Mouse (Mus musculus) CH12.LX (cell line): ENCODE measurements at regions not wholly inside any gene's neighbourhood (a gene's known extent, or its start where the extent isn't known, plus 50 kb on each side); places are given as distances from the start of the nearest gene placed in this dataset.

Experiments used
- DNase-seq: peaks from one replicate; pipeline ENCODE4 v3.0.0-alpha.2; 2013; ENCODE audit errors: extremely low read depth
- H3K27ac ChIP-seq: 2 replicates; pipeline ENCODE4 v1.5.1; 2012; ENCODE audit warnings: low read depth, mild to moderate bottlenecking, control low read depth, moderate library complexity; ENCODE audit not compliant: insufficient read depth
- H3K27me3 ChIP-seq: replicated peaks from 2 replicates; pipeline ENCODE3; 2012; ENCODE audit warnings: inconsistent platforms
- H3K36me3 ChIP-seq, 2 experiments: replicated peaks in 1 of 2; 2 replicates each; pipeline versions ENCODE3 to v1.6.1; 2012; ENCODE audit warnings: inconsistent platforms in 1 of 2, low read length in 1 of 2, mild to moderate bottlenecking in 1 of 2, mixed read lengths in 1 of 2, moderate library complexity in 1 of 2; ENCODE audit not compliant: control insufficient read depth in 1 of 2, insufficient read depth in 1 of 2
- H3K4me1 ChIP-seq, 2 experiments: 2 replicates each; pipeline ENCODE4 v1.6.1; 2012; ENCODE audit warnings: inconsistent platforms in 1 of 2, moderate library complexity in 1 of 2; ENCODE audit not compliant: insufficient read depth in 2 of 2, control insufficient read depth in 1 of 2
- H3K4me2 ChIP-seq: 2 replicates; pipeline ENCODE4 v1.6.1; 2012; ENCODE audit warnings: low read depth, mild to moderate bottlenecking, control low read depth; ENCODE audit not compliant: poor library complexity, insufficient read depth, severe bottlenecking
- H3K4me3 ChIP-seq, 3 experiments: fragments of 150-350 bp in 1 of 3; sonication (generic) in 1 of 3; replicated peaks in 1 of 3; 2 replicates each; pipeline versions ENCODE3 to v1.5.1; 2011 to 2012; ENCODE audit warnings: low read depth in 2 of 3, low read length in 2 of 3, mild to moderate bottlenecking in 2 of 3, moderate library complexity in 2 of 3, control low read depth in 1 of 3, improper control_type of control experiment in 1 of 3, inconsistent platforms in 1 of 3, mixed read lengths in 1 of 3; ENCODE audit not compliant: poor library complexity in 1 of 3
- H3K79me2 ChIP-seq: replicated peaks from 2 replicates; pipeline ENCODE4 v1.6.1; 2012; ENCODE audit warnings: mild to moderate bottlenecking, moderate library complexity; ENCODE audit not compliant: control insufficient read depth, poor library complexity, insufficient read depth, severe bottlenecking; ENCODE audit errors: extremely low read depth
- H3K9ac ChIP-seq: 2 replicates; pipeline ENCODE4 v1.6.1; 2012; ENCODE audit warnings: low read depth, mild to moderate bottlenecking, control low read depth, moderate library complexity; ENCODE audit not compliant: insufficient read depth
- H3K9me3 ChIP-seq: replicated peaks from 2 replicates; pipeline ENCODE3; 2012; ENCODE audit warnings: low read length, inconsistent platforms, mixed read lengths
- BHLHE40 ChIP-seq: IDR thresholded peaks from 2 replicates; pipeline ENCODE4 v1.6.1; 2011; ENCODE audit warnings: mild to moderate bottlenecking, low read depth, low read length, improper control_type of control experiment
- CTCF ChIP-seq, 2 experiments: IDR thresholded peaks in 1 of 2; conservative IDR thresholded peaks in 1 of 2; 2 replicates each; pipeline ENCODE4 v1.5.1; 2011 to 2012; ENCODE audit warnings: low read depth in 2 of 2, low read length in 2 of 2, improper control_type of control experiment in 1 of 2, inconsistent platforms in 1 of 2, mild to moderate bottlenecking in 1 of 2, moderate library complexity in 1 of 2
- ELF1 ChIP-seq: IDR thresholded peaks from 2 replicates; pipeline ENCODE4 v1.6.1; 2014; ENCODE audit warnings: low read depth, mild to moderate bottlenecking, inconsistent platforms, low read length, improper control_type of control experiment
- EP300 ChIP-seq: IDR thresholded peaks from 2 replicates; pipeline ENCODE4 v1.6.1; 2011; ENCODE audit warnings: low read length, improper control_type of control experiment
- GABPA ChIP-seq: IDR thresholded peaks from 2 replicates; pipeline ENCODE4 v1.6.1; 2012; ENCODE audit warnings: low read depth, low read length, improper control_type of control experiment, inconsistent platforms; ENCODE audit not compliant: insufficient replicate concordance
- IRF4 ChIP-seq: IDR thresholded peaks from 2 replicates; pipeline ENCODE4 v1.6.1; 2014; ENCODE audit warnings: low read depth, mild to moderate bottlenecking, inconsistent platforms, low read length, improper control_type of control experiment
- JUN ChIP-seq: IDR thresholded peaks from 2 replicates; pipeline ENCODE4 v1.6.1; 2011; ENCODE audit warnings: low read depth, mild to moderate bottlenecking, low read length, improper control_type of control experiment, moderate library complexity; ENCODE audit not compliant: insufficient read depth
- MAFK ChIP-seq: IDR thresholded peaks from 2 replicates; pipeline ENCODE4 v1.6.1; 2011; ENCODE audit warnings: low read length, improper control_type of control experiment; ENCODE audit not compliant: insufficient replicate concordance
- MAX ChIP-seq: IDR thresholded peaks from 2 replicates; pipeline ENCODE4 v1.6.1; 2011; ENCODE audit warnings: low read length, improper control_type of control experiment
- MAZ ChIP-seq: IDR thresholded peaks from 2 replicates; pipeline ENCODE4 v1.6.1; 2012; ENCODE audit warnings: low read depth, mild to moderate bottlenecking, inconsistent platforms, low read length, improper control_type of control experiment, moderate library complexity
- MXI1 ChIP-seq: IDR thresholded peaks from 2 replicates; pipeline ENCODE4 v1.6.1; 2011; ENCODE audit warnings: mild to moderate bottlenecking, low read depth, low read length, improper control_type of control experiment
- NELFE ChIP-seq: IDR thresholded peaks from 2 replicates; pipeline ENCODE4 v1.6.1; 2011; ENCODE audit warnings: low read depth, low read length, improper control_type of control experiment
- NRF1 ChIP-seq: IDR thresholded peaks from 2 replicates; pipeline ENCODE4 v1.6.1; 2014; ENCODE audit warnings: low read depth, mild to moderate bottlenecking, inconsistent platforms, low read length, improper control_type of control experiment, moderate library complexity
- SIN3A ChIP-seq: IDR thresholded peaks from 2 replicates; pipeline ENCODE4 v1.6.1; 2012; ENCODE audit warnings: low read length, improper control_type of control experiment, inconsistent platforms
- SMC3 ChIP-seq: IDR thresholded peaks from 2 replicates; pipeline ENCODE4 v1.6.1; 2011; ENCODE audit warnings: low read depth, low read length, improper control_type of control experiment
- TCF12 ChIP-seq: IDR thresholded peaks from 2 replicates; pipeline ENCODE4 v1.6.1; 2014; ENCODE audit warnings: low read depth, mild to moderate bottlenecking, inconsistent platforms, low read length, improper control_type of control experiment
- ZC3H11A ChIP-seq: IDR thresholded peaks from 2 replicates; pipeline ENCODE4 v1.6.1; 2012; ENCODE audit warnings: low read depth, mild to moderate bottlenecking, inconsistent platforms, low read length, improper control_type of control experiment
- ZMIZ1 ChIP-seq: IDR thresholded peaks from 2 replicates; pipeline ENCODE4 v1.6.1; 2012; ENCODE audit warnings: low read depth, mild to moderate bottlenecking, inconsistent platforms, low read length, improper control_type of control experiment
- ZNF384 ChIP-seq: IDR thresholded peaks from 2 replicates; pipeline ENCODE4 v1.6.1; 2012; ENCODE audit warnings: low read depth, low read length, improper control_type of control experiment, inconsistent platforms
- dilution Hi-C: fragments of 300-500 bp; cut with MboI; formaldehyde crosslinking; loops from 2 replicates; pipeline ENCODE4 v1.14.3; 2020; ENCODE audit warnings: low sequenced_read_pairs; ENCODE audit not compliant: extremely low pct_unique_long_range_greater_than_20kb, extremely low pct_ligation_motif_present
- in situ Hi-C: fragments of 300-500 bp; cut with MboI; formaldehyde crosslinking; loops from 3 replicates; pipeline ENCODE4 v1.14.3; 2019; ENCODE audit warnings: low sequenced_read_pairs, low pct_ligation_motif_present, low pct_unique_long_range_greater_than_20kb, mixed read lengths

DNA sequence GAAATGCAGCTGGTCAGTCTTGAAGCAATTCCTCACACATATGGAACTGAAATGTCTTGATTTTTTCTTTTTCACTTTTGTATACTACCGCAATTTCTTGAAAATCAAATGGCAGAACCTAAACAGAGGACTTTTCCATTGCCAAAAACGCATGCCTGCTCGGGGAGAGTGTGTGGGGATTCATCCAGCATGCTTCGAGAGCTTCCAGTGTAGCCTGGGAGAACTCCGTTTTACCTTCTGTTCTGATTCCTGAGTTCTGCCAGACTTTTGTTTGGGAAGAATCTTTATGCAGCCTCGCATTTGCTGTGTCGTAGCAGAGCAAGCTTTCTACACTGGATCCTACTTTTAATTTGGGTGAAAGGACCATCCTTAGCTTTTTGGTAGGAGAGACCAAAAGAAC lies 461.4 kb downstream of the Lmo4 start:
- no peak for TF ChIP-seq MAZ
- no peak for TF ChIP-seq NRF1
- no peak for TF ChIP-seq BHLHE40
- TF ChIP-seq JUN: no peak
- TF ChIP-seq MXI1: no peak
- TF ChIP-seq GABPA: no peak
- no peak for TF ChIP-seq ZC3H11A
- TF ChIP-seq NELFE: no peak
- TF ChIP-seq MAX: no peak
- TF ChIP-seq ZNF384: no peak
- TF ChIP-seq SIN3A: no peak
- no peak for TF ChIP-seq IRF4
- no peak for TF ChIP-seq MAFK
- TF ChIP-seq, all 38 proteins: peak for 0
- H3K27ac ChIP-seq: no peak overlapping the region
- no peak overlapping the region for H3K9ac ChIP-seq
- in situ Hi-C loops: no loop called here
- 0 out of 4 replicates have a peak, but pooled peaks cover 0 to 2% of the 10 kb centered on the region in 2 experiments for H3K4me1 ChIP-seq
- dilution Hi-C loops: no loop called here
- DNase-seq: no peak
- H3K27me3 ChIP-seq: no peaks in the 10 kb centered on the region
- no peak overlapping the region for H3K4me3 ChIP-seq
- no peaks in the 10 kb centered on the region for H3K9me3 ChIP-seq
- H3K36me3 ChIP-seq: no peaks in the 10 kb centered on the region
- peak overlapping the region; percentile 41 for H3K4me2 ChIP-seq
- H3K79me2 ChIP-seq: no peaks in the 10 kb centered on the region

DNA sequence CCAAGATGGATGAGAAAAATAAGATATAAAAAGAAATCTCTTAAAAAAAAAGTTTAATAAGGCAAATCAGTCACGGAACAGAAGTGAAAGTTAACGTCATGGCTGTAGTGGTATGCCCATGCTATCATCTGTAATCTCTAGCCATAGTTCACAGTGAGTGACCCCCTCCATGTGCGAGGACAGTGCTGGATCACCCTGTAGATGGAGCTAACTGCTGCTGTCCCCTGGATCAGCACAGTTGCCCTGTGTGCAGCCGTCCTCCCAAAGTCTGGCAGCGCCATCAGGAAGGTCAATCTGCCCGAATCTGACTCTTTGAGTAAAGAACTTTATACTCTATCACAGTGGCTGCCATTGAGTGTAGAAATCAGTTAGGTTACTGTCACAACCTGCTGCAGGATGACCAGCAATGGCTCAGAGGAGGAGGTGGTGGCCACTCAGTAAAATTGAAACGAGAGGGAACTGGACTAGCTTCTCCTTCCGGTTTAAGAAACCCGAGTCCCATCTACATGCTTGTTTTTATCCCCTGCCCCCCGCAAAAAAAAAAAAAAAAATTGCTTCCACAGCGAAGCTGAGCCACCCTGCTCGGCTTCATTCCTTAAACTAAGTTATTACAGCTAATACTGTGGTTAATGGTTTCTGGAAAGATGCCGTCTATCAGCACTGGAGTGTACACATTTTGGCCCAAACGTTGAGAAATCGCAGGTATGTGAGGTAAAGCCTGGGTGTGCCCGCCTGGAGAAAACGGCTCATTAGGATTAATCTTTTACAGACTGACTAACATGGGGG lies 462.0 kb downstream of the Lmo4 start:
- TF ChIP-seq MAZ (peak; percentile 54; the same call in 1 of the 2 replicates), ZNF384 (peak; percentile 90), ELF1 (peak; percentile 60), CTCF (conservative IDR thresholded peaks at IDR 0.05 in 1 of 2, IDR thresholded peaks at IDR 0.05 in 1 of 2; ENCODE audit: low read depth in 2 of 2, low read length in 2 of 2) (peak in 1 of 2 experiments; percentile 36; a peak in 2 of 4 replicates), SMC3 (peak; percentile 10; the same call in 1 of the 2 replicates), MXI1 (peak; percentile 42; the same call in 1 of the 2 replicates), ZMIZ1 (no peak), SIN3A (no peak), TCF12 (peak; percentile 24; the same call in 1 of the 2 replicates), JUN (no peak), EP300 (0 out of 2 replicates have a peak, but pooled peaks have one; percentile 11)
- TF ChIP-seq, all 38 proteins: peak for 8
- Histone ChIP-seq H3K27me3 (no peaks in the 10 kb centered on the region), H3K36me3 (no peaks in the 10 kb centered on the region), H3K9ac (peak overlapping the region; percentile 14; the same call in 1 of the 2 replicates), H3K4me1 (peaks cover 2% of the 10 kb centered on the region in 2 experiments; a peak in 1 of 4 replicates), H3K9me3 (no peaks in the 10 kb centered on the region), H3K4me3 (peak overlapping the region in 1 of 3 experiments; percentile 53), H3K27ac (no peak overlapping the region), H3K4me2 (peak overlapping the region; percentile 41), H3K79me2 (no peaks in the 10 kb centered on the region)
- dilution Hi-C loops: no loop called here
- in situ Hi-C loops: no loop called here
- DNase-seq: no peak
